Mouse (Mus musculus) gastrocnemius, adult 8-10 months (tissue): ENCODE measurements around the gene Ttc28. TPM values are rescaled to one million over a fixed set of nuclear protein-coding genes. Genes with fewer than 3 reads are reported as not detected.

Source experiments
- DNase-seq, 2 experiments: peaks; one replicate each; pipeline ENCODE4 v3.0.0; 2022; ENCODE audit warnings: low spot score in 2 of 2
- total RNA-seq, 4 experiments: library from RNA; stranded (reverse); gene quantifications; 2 replicates each; pipeline ENCODE4 v1.2.4; 2022

Gene Ttc28
- total RNA-seq, 4 experiments from 2014 or later, result 14.9 to 18.9 (median 15.9) TPM

GRCm38 (mm10) chr5:111097233-111098160 is 217.9 kb downstream of the Ttc28 start:
- DNase-seq, result no peak

GRCm38 (mm10) chr5:111098516-111099274 is 219.1 kb downstream of the Ttc28 start:
- no peak for DNase-seq

DNA sequence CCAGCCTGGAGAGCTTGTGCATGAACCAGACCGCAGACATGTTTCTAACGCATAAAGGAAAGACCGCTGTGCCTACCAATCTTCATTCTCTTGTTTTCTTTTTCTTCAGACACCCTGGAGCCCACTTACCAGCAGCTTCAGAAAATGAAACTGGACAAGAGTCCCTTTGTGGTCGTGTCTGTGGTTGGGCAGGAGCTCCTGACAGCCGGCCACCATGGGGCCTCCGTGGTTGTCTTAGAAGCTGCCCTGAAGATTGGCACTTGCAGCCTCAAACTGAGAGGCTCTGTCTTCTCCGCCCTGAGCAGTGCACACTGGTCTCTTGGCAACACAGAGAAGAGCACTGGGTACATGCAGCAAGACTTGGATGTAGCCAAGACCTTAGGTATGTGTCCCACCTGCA is 221.0 kb downstream of the Ttc28 start:
- DNase-seq, result no peak

DNA sequence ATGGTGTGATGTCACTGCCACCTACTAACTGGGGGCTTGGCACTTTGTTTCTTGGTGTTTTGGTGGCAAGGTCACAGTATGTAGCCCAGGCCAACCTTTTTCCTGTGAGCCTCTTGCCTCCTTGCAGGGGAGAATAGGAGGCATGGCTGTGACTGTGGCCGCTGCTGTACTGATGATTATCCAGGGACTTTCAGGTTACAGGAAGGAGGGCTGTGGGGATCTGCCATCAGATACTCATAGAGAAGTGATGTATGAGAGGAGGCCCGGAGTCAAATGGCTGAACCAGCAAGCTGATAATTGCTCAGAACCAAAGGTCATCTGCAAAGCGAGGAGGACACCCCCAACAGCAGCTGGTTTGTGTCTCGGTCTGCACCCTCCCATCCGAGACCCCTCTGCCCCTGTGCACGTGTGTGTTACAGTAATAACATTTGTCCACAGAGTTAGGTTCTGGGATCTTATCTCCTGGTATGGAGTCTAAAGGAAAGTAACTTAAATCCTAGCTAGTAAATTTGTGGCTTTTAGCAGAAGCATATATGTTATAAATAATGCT is 221.9 kb downstream of the Ttc28 start:
- no peak for DNase-seq

- DNase-seq, result no peak
Observed at GRCm38 (mm10) chr5:111104801-111105200, 225.2 kb downstream of the Ttc28 start.

- DNase-seq, result no peak
Observed at GRCm38 (mm10) chr5:111111378-111111777, 231.8 kb downstream of the Ttc28 start.

GRCm38 (mm10) chr5:111113183-111113582 is 233.6 kb downstream of the Ttc28 start:
- DNase-seq, result peak; percentile 26 to 56

- DNase-seq, result no peak
Observed at GRCm38 (mm10) chr5:111113694-111114375, 234.2 kb downstream of the Ttc28 start.

DNA sequence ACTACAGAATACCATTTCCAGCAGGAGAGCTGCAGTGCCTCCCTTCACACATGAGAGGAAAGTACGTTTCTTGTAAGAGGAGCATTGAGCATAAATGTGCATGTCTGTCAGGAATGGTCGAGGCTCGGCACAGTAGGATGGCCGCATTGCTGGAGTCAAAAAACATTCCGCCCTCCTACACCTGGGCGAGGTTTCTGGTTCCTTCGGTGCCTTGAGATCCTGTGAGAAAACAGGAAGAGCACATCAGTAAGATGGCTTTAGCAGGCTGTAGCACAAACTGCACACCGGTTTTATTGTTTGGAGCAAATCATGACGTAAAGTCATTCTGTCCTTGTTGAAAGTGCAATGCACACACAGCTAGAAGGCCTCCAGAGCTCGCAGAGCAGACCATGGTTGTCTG is 235.0 kb downstream of the Ttc28 start:
- DNase-seq, result no peak

DNA sequence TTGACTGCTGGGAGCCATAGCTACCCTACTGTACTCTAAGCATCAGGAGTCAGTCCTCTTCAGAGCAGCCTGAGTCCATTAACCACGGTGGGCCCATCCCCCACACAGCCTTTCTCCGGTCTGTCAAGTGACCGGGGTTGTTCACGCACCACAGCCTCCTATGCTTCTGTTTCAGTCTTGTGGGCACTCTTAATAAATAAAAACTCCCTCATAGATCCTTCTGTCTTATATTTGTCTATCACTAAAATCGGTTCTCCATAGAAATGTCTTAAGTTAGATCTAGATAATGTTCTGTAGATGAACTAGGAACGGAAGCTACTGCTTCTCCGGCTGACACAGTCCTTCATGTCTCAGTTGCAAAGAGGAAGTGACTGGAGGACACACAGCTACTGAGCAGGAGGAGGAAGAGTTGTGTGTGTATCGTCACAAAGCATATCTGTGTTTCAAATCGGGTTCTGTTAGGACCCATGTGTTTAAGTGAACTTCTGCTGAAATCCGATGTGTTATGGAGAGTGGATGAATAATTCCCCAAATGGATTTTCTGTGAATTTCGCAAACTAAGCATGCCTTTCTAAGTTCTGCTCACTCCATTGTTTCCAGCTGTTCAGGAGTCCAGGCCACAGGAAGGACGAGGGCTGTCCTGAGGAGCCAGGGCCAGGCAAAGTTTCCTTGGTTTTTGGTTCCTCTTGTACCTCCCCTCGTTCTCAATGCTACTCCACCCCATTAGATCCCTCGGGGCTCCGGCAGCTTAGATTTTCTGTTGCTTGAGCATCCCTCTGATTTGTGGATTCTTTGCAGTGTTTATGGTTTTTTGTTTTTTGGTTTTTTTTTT is 236.1 kb downstream of the Ttc28 start:
- DNase-seq, result no peak

DNA sequence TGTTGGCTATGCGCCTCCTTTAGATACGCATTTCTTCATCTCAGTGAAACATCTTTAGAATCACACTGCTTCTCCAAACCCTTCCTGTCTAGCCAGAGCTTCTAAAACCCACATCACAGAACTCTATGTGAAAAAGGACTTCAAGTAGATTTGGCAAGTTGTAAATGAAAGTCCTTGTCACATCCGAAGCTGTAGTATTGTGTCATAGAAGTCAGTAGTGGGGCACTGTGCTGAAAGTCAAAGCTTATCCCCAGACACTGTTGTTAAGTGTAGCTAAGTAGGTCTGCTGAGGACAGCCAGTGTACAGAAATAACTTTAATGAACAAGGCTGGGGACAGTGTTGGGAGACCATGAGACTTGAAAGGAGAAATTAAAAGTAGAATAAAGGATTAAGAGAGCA is 240.2 kb downstream of the Ttc28 start:
- DNase-seq, result no peak

- DNase-seq, result peak in 1 of 2 experiments; percentile 34
Observed at GRCm38 (mm10) chr5:111120298-111120697, 240.7 kb downstream of the Ttc28 start.

GRCm38 (mm10) chr5:111120705-111121420 is 241.3 kb downstream of the Ttc28 start:
- DNase-seq, result no peak

GRCm38 (mm10) chr5:111122332-111123049 is 242.9 kb downstream of the Ttc28 start:
- DNase-seq, result no peak

GRCm38 (mm10) chr5:111123050-111123746 is 243.6 kb downstream of the Ttc28 start:
- DNase-seq, result no peak

- DNase-seq, result no peak
Observed at GRCm38 (mm10) chr5:111124620-111125200, 245.1 kb downstream of the Ttc28 start.

- DNase-seq, result no peak
Observed at GRCm38 (mm10) chr5:111125746-111126145, 246.1 kb downstream of the Ttc28 start.

DNA sequence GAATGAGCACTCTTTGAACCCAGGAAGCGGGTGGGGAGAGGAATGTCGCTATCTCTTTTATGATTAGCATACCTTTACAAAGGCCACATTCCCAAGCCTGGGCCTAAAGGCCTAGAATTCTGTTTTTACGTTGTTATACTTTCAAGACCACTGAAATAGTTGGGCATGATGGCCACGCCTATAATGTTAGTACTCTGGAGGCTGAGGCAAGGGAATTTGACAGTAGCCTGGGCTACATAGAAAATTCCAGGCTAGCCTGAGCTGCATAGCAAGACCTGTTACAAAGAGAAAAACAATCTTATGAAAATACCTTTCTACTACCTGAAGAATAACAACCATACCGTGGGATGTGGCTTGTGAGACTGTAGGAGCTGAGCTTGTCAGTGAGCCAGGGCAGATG is 248.2 kb downstream of the Ttc28 start:
- no peak for DNase-seq
